9 mouse cellular contexts compared by ENCODE assay signal in genomic region chr13:99899670-99900556, GRCm38 (mm10). TPM values are rescaled to one million over a fixed set of nuclear protein-coding genes. Genes with fewer than 3 reads are reported as not detected.
DNase-seq lines count a peak whose midpoint lies in the region; ATAC-seq and TF ChIP-seq lines count a peak whose summit lies in the region.
"Had no signal": no experiment of that assay in that cellular context is flagged by ENCODE, and none has a peak within 500 bp of the region (broad histone marks: within the 10 kb centered on the region; RNA-seq: fewer than 3 reads in every experiment).

No protein-coding gene starts in this region.

- no peaks in the 10 kb centered on the region for H3K9me3 ChIP-seq in lung, embryonic 15.5 days
- H3K9me3 ChIP-seq in kidney, embryonic 16.5 days (ENCODE audit: low read length): no peaks in the 10 kb centered on the region
- H3K9me3 ChIP-seq in neural tube, embryonic 15.5 days (replicated peaks): no peaks in the 10 kb centered on the region
- H3K9me3 ChIP-seq: liver, embryonic 15.5 days had no signal

- peak overlapping the region; percentile 29; the same call in 1 of the 2 replicates for H3K4me2 ChIP-seq in lung, embryonic 15.5 days
- H3K4me2 ChIP-seq in kidney, embryonic 16.5 days (replicated peaks; ENCODE audit: low read depth, low read length): peak overlapping the region; percentile 45
- peak overlapping the region; percentile 67 for H3K4me2 ChIP-seq in neural tube, embryonic 15.5 days
- H3K4me2 ChIP-seq: liver, embryonic 15.5 days had no signal

- no peak overlapping the region for H3K4me3 ChIP-seq in cerebellum, adult 2 months (replicated peaks; ENCODE audit: insufficient read depth, low read depth, low read length)
- no peak overlapping the region for H3K4me3 ChIP-seq in lung, embryonic 15.5 days
- H3K4me3 ChIP-seq in kidney, embryonic 16.5 days (ENCODE audit: low read length): peak overlapping the region; percentile 11; the same call in 1 of the 2 replicates
- peak overlapping the region; percentile 40 for H3K4me3 ChIP-seq in neural tube, embryonic 15.5 days (replicated peaks)
- H3K4me3 ChIP-seq: liver, embryonic 15.5 days had no signal

- H3K4me1 ChIP-seq in cerebellum, adult 2 months (ENCODE audit: control insufficient read depth, insufficient read depth, low read length): no peaks in the 10 kb centered on the region
- peaks cover 7% of the 10 kb centered on the region for H3K4me1 ChIP-seq in lung, embryonic 15.5 days
- peaks cover 11% of the 10 kb centered on the region; the same call in 1 of the 2 replicates for H3K4me1 ChIP-seq in kidney, embryonic 16.5 days (ENCODE audit: insufficient read depth, low read length)
- H3K4me1 ChIP-seq in neural tube, embryonic 15.5 days: peaks cover 14% of the 10 kb centered on the region
- H3K4me1 ChIP-seq: liver, embryonic 15.5 days had no signal

- H3K27me3 ChIP-seq in cerebellum, adult 2 months (ENCODE audit: control insufficient read depth, insufficient read depth, low read length): peaks cover 3% of the 10 kb centered on the region; the same call in 1 of the 2 replicates
- peaks cover 28% of the 10 kb centered on the region for H3K27me3 ChIP-seq in lung, embryonic 15.5 days
- H3K27me3 ChIP-seq in kidney, embryonic 16.5 days (ENCODE audit: insufficient read depth, low read length): peaks cover 41% of the 10 kb centered on the region
- peaks cover 33% of the 10 kb centered on the region for H3K27me3 ChIP-seq in neural tube, embryonic 15.5 days (replicated peaks)

- WGBS in cerebellum, adult 2 months: 5% methylated on average over 38 of the region's 38 CpGs
- 7% methylated on average over 38 of the region's 38 CpGs for WGBS in lung, embryonic 15.5 days
- 6% methylated on average over 38 of the region's 38 CpGs for WGBS in kidney, embryonic 16.5 days
- 6% methylated on average over 38 of the region's 38 CpGs for whole genome bisulfite sequencing in neural tube, embryonic 15.5 days

- no peak for TF ChIP-seq CTCF in cerebellum, adult 2 months (IDR thresholded peaks at IDR 0.05; ENCODE audit: borderline replicate concordance, insufficient read depth, low read depth, low read length)

- H3K27ac ChIP-seq in cerebellum, adult 2 months (ENCODE audit: insufficient read depth, low read length): no peak overlapping the region
- H3K27ac ChIP-seq in lung, embryonic 15.5 days: no peak overlapping the region
- H3K27ac ChIP-seq in kidney, embryonic 16.5 days (ENCODE audit: low read length): no peak overlapping the region
- no peak overlapping the region for H3K27ac ChIP-seq in neural tube, embryonic 15.5 days (replicated peaks)
- H3K27ac ChIP-seq: liver, embryonic 15.5 days had no signal

- H3K36me3 ChIP-seq in lung, embryonic 15.5 days: no peaks in the 10 kb centered on the region
- no peaks in the 10 kb centered on the region for H3K36me3 ChIP-seq in kidney, embryonic 16.5 days (ENCODE audit: insufficient read depth, low read length)
- no peaks in the 10 kb centered on the region for H3K36me3 ChIP-seq in neural tube, embryonic 15.5 days
- H3K36me3 ChIP-seq: liver, embryonic 15.5 days had no signal

- no peak for TF ChIP-seq POLR2A in cerebellum, adult 2 months (IDR thresholded peaks at IDR 0.05; ENCODE audit: borderline replicate concordance, insufficient read depth, low read length)

- ATAC-seq in cerebellum, adult (ENCODE audit: insufficient number of reproducible peaks, low FRiP score, low TSS enrichment): no peak
- no peak for ATAC-seq in lung, embryonic 15.5 days (ENCODE audit: borderline replicate concordance, extremely low read depth, low FRiP score, low TSS enrichment)
- ATAC-seq in kidney, embryonic 16.5 days (ENCODE audit: low FRiP score, low TSS enrichment): no peak
- peak; percentile 31; the same call in 1 of the 2 replicates for ATAC-seq in neural tube, embryonic 15.5 days (ENCODE audit: low FRiP score)

- no peak overlapping the region for H3K9ac ChIP-seq in lung, embryonic 15.5 days
- no peak overlapping the region for H3K9ac ChIP-seq in kidney, embryonic 16.5 days (replicated peaks; ENCODE audit: low read length)
- peak overlapping the region; percentile 33 for H3K9ac ChIP-seq in neural tube, embryonic 15.5 days (replicated peaks)
- H3K9ac ChIP-seq: liver, embryonic 15.5 days had no signal

- DNase-seq in cerebellum, adult 2 months: peak; percentile 4 to 14
- no peak for DNase-seq in lung, adult 18-20 months
- no peak for DNase-seq in adrenal gland, adult (ENCODE audit: inconsistent age in 2 of 2, low spot score in 1 of 2)
- no peak for DNase-seq in MN1 (ENCODE audit: low spot score)

RNA-seq across cellular contexts. Expression of gene Cartpt, which starts 1.0 kb away (rescaled TPM):
- 5.3 and 6.0 TPM in 2 replicates for polyA plus RNA-seq in cerebellum, adult 2 months (2012; rRNA removed)
- polyA plus RNA-seq in lung, embryonic 15.5 days (2015; fragmentation: Nextera tagmentation; extraction: Ambion mirVana): 0.74 and 1.5 TPM in 2 replicates
- polyA plus RNA-seq in kidney, embryonic 16.5 days (2015; fragmentation: Nextera tagmentation; extraction: Ambion mirVana): 0.92 and 1.6 TPM in 2 replicates
- 78.6 and 86.7 TPM in 2 replicates for polyA plus RNA-seq in neural tube, embryonic 15.5 days (2015; fragmentation: Nextera tagmentation; extraction: Ambion mirVana)

Comparison
In these comparisons a context has a peak if more than half of its experiments do, and no peak if none do; other contexts are left out.
1. DNase-seq: peak in cerebellum, adult 2 months (2 of 2); none in lung, adult 18-20 months (0 of 2), adrenal gland, adult (0 of 2) and MN1 (single experiment).
2. H3K4me3 ChIP-seq: peak in kidney, embryonic 16.5 days (single experiment) and neural tube, embryonic 15.5 days (single experiment); none in cerebellum, adult 2 months (single experiment) and lung, embryonic 15.5 days (single experiment).
3. RNA of gene Cartpt, which starts 1.0 kb away (polyA plus RNA-seq): 78.6 to 86.7 TPM in neural tube, embryonic 15.5 days; 5.3 to 6.0 TPM in cerebellum, adult 2 months, 0.74 to 1.5 TPM in lung, embryonic 15.5 days and 0.92 to 1.6 TPM in kidney, embryonic 16.5 days; every median in the first group is over 10 times any median in the second.
4. Peak in every context shown above with its lines, with median percentiles within 50 percentile points of each other: H3K4me2 ChIP-seq.